Mouse (Mus musculus) olfactory bulb, adult 2 months (tissue): Measurements from ENCODE around the gene Kif13a. TPM values are rescaled to one million over a fixed set of nuclear protein-coding genes. Genes with fewer than 3 reads are reported as not detected.

Source experiments
- H3K27ac ChIP-seq: fragments of 200-500 bp; 2 replicates; pipeline ENCODE4 v1.5.1; 2012; ENCODE audit warnings: low read depth, low read length; ENCODE audit not compliant: insufficient read depth
- H3K4me1 ChIP-seq: fragments of 200-500 bp; 2 replicates; pipeline ENCODE4 v1.6.1; 2012; ENCODE audit warnings: low read length; ENCODE audit not compliant: control insufficient read depth, insufficient read depth
- H3K4me3 ChIP-seq: fragments of 200-500 bp; 2 replicates; pipeline ENCODE4 v1.5.1; 2012; ENCODE audit warnings: mild to moderate bottlenecking, low read depth, low read length, moderate library complexity; ENCODE audit not compliant: insufficient read depth
- CTCF ChIP-seq: fragments of 200-500 bp; IDR thresholded peaks from 2 replicates; pipeline ENCODE4 v1.5.1; 2012; ENCODE audit warnings: low read depth, mild to moderate bottlenecking, low read length, moderate library complexity; ENCODE audit not compliant: insufficient read depth
- POLR2A ChIP-seq: fragments of 200-500 bp; IDR thresholded peaks from 2 replicates; pipeline ENCODE4 v1.6.1; 2012; ENCODE audit warnings: mild to moderate bottlenecking, low read depth, low read length, moderate library complexity; ENCODE audit not compliant: insufficient read depth
- WGBS: fragments of 180-500 bp; shearing (Covaris S2); methylation state at CpG from one replicate; pipeline ENCODE4 v1.1.7; 2018; 5-methylcytosine and 5-hydroxymethylcytosine counted together
- polyA plus RNA-seq: library from polyadenylated mRNA; stranded (reverse); fragments of >200 nt; gene quantifications from 2 replicates; pipeline ENCODE4 v1.2.4, GENCODE M21; 2012; ENCODE audit warnings: low replicate concordance; ENCODE audit not compliant: missing spikeins, insufficient read depth, insufficient read length

Gene Kif13a
- polyA plus RNA-seq, 1 experiment: not detected

DNA sequence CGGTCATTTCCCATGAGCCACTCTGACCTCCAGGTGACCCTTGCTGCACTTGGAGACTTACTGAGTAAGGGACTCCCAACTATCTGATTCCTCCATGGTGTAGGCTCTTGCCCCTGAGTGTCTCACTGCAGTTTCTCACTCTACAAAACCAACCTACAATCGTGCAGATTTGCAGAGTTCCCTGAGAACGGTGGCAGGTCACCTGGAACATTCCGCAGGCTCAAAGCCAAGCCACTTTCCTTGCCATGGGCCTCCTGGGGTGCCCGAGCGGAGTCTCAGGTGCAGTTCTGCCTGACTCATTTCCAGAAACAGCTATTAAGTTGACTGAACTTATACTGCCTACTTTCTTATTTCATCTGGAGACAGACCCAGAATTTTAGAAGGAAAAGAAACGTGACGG is 141.2 kb downstream of the Kif13a start:
- 85% methylated on average over 8 of the region's 8 CpGs for WGBS
- Histone ChIP-seq H3K4me3 (no peak overlapping the region), H3K4me1 (no peaks in the 10 kb centered on the region), H3K27ac (no peak overlapping the region)
- TF ChIP-seq POLR2A (no peak), CTCF (no peak)

DNA sequence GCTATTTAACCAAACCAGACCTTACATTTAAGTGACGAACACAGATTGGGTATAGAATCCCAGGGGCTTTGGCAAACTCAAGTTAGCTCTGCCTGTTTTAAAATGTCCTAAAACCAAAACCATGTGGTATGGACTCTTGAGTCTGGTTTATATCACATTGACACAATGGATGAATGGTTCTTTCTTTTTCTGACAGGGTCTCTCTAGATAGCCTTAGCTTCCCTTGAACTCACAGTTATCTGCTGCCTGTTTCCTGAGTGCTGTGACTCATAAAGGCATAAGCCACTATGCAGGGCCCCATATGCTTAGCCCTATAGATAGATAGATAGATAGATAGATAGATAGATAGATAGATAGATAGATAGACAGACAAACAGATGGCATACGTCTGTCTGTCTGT is 142.8 kb downstream of the Kif13a start:
- Histone ChIP-seq H3K27ac (no peak overlapping the region), H3K4me1 (no peaks in the 10 kb centered on the region), H3K4me3 (no peak overlapping the region)
- WGBS: 98% methylated on average over 2 of the region's 2 CpGs
- TF ChIP-seq POLR2A: no peak
- TF ChIP-seq CTCF: no peak

DNA sequence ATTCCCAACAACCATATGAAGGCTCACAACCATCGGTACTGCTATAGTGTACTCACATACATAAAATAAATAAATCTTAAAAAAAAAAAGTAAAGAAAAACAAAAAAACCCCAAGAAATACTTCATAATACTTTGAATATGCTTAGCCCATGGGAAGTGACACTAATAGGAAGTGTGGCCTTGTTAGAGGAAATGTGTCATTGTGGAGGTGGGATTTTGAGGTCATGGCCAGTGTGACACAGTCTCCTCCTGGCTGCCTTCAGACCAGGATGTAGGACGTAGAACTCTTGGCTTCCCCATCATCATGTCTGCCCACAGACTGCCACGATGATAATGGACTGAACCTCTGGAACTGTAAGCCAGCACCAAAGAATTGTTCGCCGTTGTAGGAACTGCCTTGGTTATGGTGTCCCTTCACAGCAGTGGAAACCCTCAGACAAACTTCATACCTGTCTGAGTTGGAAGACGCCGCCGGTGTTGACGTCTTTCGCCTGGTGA is 143.6 kb downstream of the Kif13a start:
- no peak overlapping the region for H3K27ac ChIP-seq
- TF ChIP-seq CTCF (no peak), POLR2A (no peak)
- no peak overlapping the region for H3K4me3 ChIP-seq
- H3K4me1 ChIP-seq: no peaks in the 10 kb centered on the region
- 96% methylated on average over 10 of the region's 10 CpGs for WGBS

DNA sequence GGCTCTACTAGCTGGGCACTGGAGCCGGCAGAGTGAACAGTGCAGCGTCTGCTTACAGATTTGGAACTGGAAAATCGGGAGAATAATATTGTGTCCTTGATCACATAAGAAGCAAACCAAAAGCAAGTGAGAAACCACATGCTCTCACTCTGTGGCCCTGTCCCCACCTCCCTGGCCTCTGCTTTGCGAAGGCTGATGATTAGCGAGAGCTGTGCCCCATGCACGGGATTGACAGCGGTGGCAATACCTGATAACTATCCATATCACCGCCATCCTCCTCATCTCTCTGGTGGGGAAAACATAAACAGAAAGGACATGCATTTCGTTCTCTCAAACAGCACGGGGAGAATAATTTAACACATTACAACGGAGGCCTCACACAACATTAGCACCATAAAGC is 149.3 kb downstream of the Kif13a start:
- 80% methylated on average over 11 of the region's 11 CpGs for WGBS
- Histone ChIP-seq H3K4me3 (no peak overlapping the region), H3K27ac (no peak overlapping the region), H3K4me1 (peaks cover 5% of the 10 kb centered on the region; the same call in 1 of the 2 replicates)
- TF ChIP-seq POLR2A (no peak), CTCF (no peak)

DNA sequence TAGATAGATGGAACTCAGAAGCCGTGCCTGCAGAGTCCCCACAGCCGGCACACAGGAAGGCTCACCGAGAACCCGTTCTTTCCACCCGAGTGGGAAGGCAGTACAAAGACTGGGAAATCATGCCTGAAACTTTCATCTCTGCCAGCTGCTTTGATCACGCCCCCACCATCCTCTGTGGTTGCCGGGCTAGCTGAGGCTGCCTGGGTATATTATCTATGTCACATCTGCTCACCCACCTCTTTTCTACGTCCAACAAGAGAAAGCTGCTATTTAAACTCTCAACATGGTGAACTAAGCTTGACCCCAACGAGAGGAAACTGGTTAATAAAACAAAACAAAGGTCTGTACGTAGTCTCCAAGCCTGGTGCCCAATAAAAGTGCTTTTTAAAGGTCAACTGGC is 149.8 kb downstream of the Kif13a start:
- H3K4me3 ChIP-seq: no peak overlapping the region
- no peak for TF ChIP-seq CTCF
- no peak for TF ChIP-seq POLR2A
- H3K4me1 ChIP-seq: peaks cover 5% of the 10 kb centered on the region; the same call in 1 of the 2 replicates
- WGBS: 30% methylated on average over 10 of the region's 10 CpGs
- no peak overlapping the region for H3K27ac ChIP-seq

DNA sequence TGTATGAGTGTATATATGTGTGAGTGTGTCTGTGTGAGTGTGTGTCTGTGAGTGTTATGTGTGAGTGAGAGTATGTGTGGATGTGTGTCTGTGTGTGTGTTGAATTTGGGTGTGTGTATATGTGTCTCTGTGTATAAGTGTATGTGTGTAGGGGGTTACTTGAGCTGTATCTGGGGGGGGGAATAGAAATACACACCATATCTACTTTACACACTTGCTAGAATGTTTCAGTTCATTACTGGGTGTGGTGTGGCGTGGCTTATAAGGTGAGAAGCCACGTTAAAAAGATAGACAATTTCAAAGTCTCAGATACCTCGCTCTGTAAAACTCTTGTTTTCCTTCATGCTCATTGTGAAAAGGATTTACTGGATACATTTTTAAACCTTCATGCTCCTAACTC is 152.2 kb downstream of the Kif13a start:
- WGBS: 91% methylated on average over 3 of the region's 3 CpGs
- H3K27ac ChIP-seq: no peak overlapping the region
- no peak overlapping the region for H3K4me3 ChIP-seq
- no peak for TF ChIP-seq POLR2A
- no peak for TF ChIP-seq CTCF
- H3K4me1 ChIP-seq: peaks cover 5% of the 10 kb centered on the region; the same call in 1 of the 2 replicates

DNA sequence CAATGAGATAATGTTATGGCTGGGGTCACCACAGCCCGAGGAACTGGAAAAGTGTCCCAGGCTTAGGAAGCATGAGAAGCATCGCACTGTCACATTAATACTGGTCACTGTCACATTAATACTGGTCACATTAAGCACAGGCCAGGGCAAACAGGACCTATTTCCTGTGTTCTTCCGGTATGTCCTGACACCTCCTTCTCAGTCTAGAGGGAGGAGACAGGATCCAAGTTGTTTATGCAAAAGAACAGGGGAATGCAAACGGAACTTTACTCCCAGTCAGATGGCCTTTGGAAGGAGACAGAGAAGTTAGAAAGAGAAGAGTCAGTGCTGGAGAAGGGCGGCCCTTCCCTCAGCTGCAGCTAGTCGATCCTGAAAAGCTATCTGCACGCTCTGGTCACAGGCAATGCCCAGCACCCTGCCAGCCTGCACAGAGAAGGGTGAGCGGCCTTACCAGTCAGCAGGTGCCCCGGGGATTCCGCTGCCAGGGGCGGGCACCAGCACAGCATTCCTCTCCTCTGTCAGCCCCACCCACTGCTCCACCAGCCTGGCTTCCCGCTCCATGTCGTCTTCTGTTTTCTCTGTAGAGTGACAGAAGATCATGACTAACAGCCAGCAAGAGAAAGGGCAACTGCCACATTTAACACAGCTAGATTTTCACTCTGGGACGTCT is 152.9 kb downstream of the Kif13a start:
- 76% methylated on average over 14 of the region's 14 CpGs for WGBS
- peaks cover 5% of the 10 kb centered on the region; the same call in 1 of the 2 replicates for H3K4me1 ChIP-seq
- TF ChIP-seq CTCF (no peak), POLR2A (no peak)
- H3K27ac ChIP-seq: no peak overlapping the region
- H3K4me3 ChIP-seq: no peak overlapping the region

DNA sequence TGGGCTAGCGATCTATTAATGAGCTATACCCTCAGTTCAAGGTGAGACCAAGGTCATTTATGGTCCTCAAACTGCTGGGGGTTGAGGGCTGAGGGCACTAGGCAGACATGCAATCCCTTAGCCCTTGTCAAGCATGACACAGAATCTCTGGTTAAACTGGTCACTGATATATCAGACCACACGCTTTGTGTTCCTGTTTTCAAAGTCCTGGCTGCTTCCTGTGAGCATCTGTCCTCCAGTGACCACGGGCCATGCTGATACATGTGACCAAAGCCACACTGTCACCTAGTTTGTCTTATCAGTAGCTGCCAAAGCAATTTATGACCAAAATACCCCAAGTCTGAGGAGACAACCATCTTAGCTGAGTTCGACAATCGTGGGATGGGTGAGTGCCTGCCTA is 154.7 kb downstream of the Kif13a start:
- H3K4me1 ChIP-seq: peaks cover 5% of the 10 kb centered on the region; the same call in 1 of the 2 replicates
- WGBS: 93% methylated on average over 5 of the region's 5 CpGs
- no peak overlapping the region for H3K27ac ChIP-seq
- TF ChIP-seq POLR2A: no peak
- no peak for TF ChIP-seq CTCF
- H3K4me3 ChIP-seq: no peak overlapping the region

DNA sequence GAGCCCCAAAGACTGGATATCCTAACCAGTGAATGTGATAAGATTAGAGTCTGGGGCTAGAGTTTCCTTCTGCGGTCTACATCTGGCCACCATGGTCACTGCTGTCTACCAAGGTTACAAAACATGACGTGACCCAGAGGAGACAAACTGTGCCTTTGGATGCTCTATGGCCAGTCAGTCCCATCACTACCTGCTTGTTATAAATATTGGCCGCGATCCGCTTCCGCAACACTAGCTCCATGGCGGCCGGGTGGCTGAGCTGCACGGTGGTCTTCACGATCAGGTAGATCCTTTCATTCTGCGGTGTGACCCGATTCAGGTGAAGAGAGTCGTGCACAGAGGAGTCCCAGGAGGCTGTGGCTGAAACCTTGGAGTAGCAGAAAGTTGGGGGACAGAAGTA is 157.1 kb downstream of the Kif13a start:
- no peak for TF ChIP-seq CTCF
- TF ChIP-seq POLR2A: no peak
- H3K4me3 ChIP-seq: no peak overlapping the region
- WGBS: 98% methylated on average over 13 of the region's 13 CpGs

DNA sequence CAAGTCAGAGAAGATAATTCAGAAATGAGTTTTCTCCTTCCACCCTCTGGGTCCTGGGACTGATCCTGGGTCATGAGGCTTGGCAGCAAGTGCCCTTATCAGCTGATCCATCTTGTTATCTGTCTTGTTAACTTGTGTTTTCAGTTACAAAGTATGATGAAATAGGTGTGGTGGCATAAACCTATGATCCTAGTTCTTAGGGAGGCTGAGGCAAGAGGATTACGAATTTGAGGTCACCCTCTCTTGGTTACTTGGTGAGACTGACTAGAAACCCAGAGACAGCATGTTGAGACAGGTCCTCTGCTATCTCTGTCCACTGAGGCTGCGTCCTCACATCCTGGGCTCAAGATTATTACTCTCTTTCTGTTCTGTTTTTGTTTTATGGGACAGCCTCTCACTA is 164.3 kb downstream of the Kif13a start:
- no peaks in the 10 kb centered on the region for H3K4me1 ChIP-seq
- no peak for TF ChIP-seq CTCF
- no peak overlapping the region for H3K27ac ChIP-seq
- no peak overlapping the region for H3K4me3 ChIP-seq
- 97% methylated on average over 2 of the region's 2 CpGs for WGBS

More for the DNA sequence above, 157.1 kb downstream of the Kif13a start:
- Histone ChIP-seq H3K27ac (no peak overlapping the region), H3K4me1 (no peaks in the 10 kb centered on the region)
